Mouse (Mus musculus): Measurements from ENCODE around the gene Pigx. TPM values are rescaled to one million over a fixed set of nuclear protein-coding genes. Genes with fewer than 3 reads are reported as not detected.
A peak's percentile ranks its signal among the peaks of the same experiment; 100 is the strongest.

Pigx gene
- total RNA-seq (2015; ENCODE audit: low replicate concordance) (24.7 and 29.2 TPM in 2 replicates), total RNA-seq (2017; ENCODE audit: low replicate concordance) (4.7 and 6.2 TPM in 2 replicates)

DNA sequence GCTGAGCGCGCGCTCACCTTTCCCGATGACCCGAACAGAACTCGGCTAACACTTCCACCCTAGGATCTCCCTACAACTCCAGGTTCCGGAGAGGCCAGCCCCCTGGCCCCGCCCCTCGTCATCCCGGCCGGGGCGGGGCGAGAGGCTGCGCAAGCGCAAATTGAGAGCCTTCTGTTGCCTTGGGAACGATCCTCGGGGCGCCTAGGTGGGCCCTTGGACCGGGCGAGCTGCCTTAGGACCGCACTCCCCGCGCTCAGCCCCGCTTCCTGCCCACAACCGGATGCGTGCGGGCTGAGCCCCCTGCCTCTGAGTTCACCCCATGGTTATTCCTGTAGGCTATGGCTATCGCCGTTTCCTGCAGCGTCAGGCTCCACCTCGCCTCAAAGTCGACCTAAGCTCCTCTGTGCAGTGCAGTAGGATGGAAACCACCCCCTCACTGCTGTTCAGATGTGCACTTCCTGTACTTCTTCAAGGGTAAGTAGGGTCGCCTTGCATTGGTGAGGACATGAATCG lies at the start of gene Pigx, which contains the start of gene Cep19:
Gene Pigx, minus strand, starts transcription at position 103 of the 513 bp plus-strand sequence.
Gene Cep19, plus strand, starts transcription at position 163 of the 513 bp plus-strand sequence.
- ATAC-seq (replicated peaks; ENCODE audit: low FRiP score, poor library complexity, severe bottlenecking): peak; percentile 99

DNA sequence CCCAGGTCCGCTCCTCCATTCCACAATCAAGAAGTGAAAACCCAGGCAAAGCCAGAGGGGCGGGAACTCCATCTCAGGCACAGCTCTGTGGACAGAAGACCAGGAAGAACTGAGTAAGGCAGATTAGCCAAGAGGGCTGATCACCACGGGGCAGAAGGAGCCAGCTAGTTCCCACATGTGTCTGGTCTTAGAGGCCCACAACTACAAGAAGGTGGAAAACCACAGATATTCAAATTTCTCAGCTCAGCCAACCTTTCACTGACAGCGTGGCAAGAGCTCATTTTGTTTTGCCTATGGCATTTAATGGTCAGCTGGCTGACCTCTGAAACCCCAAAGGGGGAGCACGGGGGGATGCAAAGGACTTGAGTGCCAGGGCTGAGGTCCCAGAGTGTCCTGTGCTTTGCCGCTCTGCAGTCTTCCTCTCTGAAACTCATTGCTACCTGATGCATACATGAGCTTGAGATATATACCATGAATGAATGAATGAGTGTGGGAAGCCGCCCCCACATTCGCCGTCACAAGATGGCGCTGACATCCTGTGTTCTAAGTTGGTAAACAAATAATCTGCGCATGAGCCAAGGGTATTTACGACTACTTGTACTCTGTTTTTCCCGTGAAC lies 48.2 kb upstream of the Pigx start:
- peak; percentile 83 for ATAC-seq (replicated peaks; ENCODE audit: low FRiP score, poor library complexity, severe bottlenecking)

DNA sequence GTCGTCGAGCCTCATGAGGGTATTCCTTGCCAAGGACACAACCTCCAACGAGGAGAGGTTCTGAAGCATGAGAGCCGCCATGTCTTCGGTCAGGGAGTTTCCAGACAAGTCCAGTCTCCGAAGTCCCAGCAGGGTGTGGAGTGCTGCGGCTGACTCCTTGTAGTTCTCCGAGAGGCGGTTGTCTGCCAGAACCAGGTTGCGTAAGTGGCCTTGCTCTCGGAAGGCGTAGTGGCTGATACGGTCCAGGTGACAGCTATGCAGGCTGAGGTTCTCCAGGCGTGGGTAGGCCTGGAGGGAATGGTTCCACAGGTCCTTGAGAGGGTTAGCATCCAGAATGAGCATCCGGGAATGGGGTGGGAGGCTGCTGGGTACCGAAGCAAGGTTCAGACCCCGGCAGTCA lies 45.1 kb upstream of the Pigx start:
- no peak for ATAC-seq (replicated peaks; ENCODE audit: low FRiP score, poor library complexity, severe bottlenecking)

DNA sequence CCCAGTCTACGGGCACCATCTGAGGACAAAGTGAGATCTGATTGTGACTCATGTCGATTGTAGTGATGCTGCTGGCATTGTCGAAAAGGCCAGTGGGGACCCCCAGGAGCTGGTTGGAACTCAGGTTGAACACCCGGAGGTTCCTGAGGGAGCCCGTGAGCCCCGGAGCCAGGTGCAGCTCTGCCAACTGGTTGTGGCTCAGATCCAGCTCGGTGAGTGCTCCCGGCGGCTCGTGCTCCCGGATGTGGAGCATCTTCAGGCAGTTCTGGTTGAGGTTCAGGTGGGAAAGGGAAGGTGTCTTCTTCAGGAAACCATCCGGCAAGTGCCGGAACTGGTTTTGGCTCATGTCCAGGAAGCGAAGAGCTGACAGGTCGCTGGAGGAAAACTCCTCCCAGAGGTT lies 44.2 kb upstream of the Pigx start:
- no peak for ATAC-seq (replicated peaks; ENCODE audit: low FRiP score, poor library complexity, severe bottlenecking)

DNA sequence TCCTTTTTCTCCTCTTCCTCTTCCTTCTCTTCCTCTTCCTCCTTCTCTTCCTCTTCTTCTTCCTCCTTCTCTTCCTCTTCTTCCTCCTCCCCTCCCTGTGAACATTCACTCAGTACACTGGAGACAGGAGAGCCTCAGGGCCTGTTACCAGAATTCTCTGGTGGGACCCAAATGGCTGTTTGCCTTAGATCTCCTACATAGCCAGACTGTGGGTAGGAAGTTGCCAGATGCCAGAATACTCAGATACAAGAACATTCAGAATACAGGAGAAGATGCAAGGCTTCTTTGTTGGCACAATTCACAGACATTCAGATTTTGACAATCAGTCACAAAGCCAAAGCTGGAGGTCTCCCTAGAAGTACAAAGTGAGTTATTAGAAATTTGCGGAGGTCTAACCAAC lies 39.4 kb upstream of the Pigx start:
- ATAC-seq (replicated peaks; ENCODE audit: low FRiP score, poor library complexity, severe bottlenecking): no peak

DNA sequence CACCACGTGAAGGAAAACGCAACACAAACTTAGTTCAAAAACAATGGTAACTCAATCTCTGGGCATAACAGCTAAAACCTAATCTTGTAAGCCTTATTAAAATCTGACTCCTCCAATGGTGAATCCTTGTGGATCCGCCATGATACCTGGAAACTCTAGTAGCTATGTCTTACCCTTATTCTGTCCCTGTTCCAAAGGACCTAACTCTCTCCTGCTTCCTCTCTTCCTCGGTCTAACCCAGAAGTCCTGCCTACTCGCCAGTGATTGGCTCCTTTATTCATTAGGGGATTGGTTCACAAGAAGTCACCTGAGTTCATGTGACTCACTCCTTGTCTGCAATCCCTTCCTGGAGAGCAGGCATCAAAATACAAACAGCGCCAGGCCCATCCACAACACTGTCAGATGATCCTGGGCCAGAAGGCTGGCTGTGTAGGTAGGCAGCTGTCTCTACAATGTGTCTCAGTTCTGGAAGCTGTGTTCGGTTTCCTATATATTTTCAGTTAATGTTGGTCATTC lies 36.4 kb upstream of the Pigx start:
- ATAC-seq (replicated peaks; ENCODE audit: low FRiP score, poor library complexity, severe bottlenecking): no peak

DNA sequence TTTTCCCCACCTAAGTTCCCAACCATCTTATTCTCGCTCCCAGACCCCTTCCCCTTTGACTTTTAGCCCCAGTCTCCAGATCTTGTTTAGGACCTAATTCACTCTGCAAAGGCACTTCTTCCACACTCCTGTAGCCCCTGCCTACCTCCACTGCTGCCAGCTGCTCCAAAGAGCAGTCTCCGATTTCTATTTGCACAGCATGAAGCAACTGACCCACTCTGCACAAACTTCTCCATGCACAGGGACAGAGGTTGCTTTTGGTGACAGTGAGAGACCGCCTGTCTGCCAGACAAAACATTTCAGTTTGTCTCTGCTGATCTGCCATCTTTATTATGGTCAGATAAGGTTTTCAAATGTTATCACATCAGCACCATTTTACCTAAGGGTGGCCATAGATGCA lies 33.6 kb upstream of the Pigx start:
- no peak for ATAC-seq (replicated peaks; ENCODE audit: low FRiP score, poor library complexity, severe bottlenecking)

DNA sequence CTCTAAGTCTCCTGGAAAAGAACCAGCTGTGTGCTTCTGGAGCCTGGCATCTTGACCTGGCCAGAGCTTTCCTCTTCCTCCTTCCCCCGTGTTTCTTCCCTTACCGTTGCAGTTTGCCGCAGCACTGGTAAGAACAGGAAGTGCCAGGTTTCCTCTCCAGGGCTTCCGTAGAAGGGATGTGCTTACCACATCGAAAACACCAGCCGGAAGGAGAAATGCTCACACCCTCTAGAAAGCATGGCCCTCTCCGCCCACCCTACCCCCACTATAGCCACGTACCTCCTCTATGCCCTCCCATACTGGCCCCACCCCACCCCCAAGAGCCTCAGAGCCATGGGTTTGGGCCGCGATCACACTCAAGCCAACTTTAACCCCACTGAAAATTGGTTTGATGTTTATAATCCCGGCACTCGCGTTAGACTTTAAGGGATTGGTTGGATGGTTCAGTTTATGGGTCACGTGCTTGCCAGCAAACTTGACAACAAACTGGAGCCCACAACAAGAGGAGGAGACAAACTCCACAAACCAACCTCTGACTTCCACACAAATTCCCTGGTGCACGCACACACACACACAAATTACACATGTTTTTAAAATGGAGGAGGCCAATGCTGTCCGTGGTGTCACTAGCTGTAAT lies 30.8 kb upstream of the Pigx start:
- ATAC-seq (replicated peaks; ENCODE audit: low FRiP score, poor library complexity, severe bottlenecking): peak; percentile 60

DNA sequence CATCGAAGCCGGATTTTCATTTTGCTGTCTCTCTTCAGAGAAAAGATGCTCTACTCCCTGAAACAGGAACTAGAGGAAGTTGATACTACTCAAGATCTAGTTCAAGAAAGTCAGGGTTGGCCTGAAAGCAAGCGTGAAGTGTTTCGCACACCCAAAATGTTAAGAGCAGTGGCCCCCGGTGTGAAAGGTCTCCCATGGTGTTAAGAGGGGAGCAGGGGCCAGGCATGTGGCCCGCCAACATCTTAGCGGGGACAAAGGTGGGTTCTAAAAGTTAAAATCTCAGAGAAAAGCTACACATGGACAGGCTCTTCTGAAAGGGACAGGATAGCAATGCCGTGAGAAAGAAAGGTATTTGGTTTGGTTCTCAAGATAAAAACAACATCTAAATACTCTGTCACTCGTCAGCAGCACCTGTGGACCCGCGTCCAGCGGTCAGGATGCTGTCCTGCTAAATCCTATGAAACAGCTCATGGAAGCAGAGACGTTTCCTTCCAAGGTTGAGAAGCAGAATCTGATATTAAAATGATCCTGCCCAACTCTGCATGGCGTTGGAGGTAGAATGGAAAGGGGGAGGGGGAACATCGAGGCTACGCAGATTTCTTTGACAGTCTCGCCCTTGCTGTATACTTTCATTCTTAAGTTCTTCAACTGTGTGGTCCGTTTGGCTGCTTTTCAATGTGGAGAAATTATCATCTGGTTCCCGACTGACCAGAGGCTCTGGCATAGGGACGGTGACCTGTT lies 30.1 kb upstream of the Pigx start:
- no peak for ATAC-seq (replicated peaks; ENCODE audit: low FRiP score, poor library complexity, severe bottlenecking)

DNA sequence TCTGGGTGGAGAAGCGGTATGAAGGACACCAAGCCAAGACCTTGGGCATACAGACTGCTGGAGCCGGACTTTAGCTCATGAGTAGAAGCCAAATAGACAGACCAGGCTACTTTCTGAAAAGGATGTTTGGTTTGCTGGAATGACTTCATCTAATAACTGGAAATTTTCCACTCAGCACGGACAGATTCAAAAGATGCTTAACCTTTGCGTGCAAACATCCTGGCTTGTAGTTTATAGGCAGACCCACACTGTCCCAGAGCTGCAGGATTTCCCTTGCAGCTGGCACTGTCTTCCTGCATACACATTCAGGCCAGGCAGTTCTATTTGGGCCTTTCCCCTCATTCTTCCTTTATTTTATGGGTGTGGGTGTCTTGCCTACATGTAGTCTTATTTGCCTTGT lies 27.5 kb upstream of the Pigx start:
- ATAC-seq (replicated peaks; ENCODE audit: low FRiP score, poor library complexity, severe bottlenecking): no peak

DNA sequence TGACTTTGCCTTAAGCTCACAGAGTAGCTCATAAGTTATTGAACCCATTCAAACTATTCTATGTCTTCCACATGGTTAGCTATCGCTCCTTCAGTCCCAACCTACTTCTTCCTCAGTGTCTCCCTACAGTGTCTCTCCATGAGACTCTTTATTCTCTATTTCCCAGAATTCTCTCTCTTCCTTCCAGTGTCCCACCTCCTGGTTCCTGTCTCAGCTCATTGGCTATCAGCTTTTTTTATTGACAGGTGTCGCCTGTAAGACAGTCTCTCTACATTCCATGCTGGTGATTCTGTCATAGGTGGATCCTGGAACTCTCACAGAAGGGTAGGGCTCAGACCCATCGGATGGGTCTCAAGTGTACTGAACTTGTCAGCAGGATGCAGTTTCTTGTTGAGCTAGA lies 25.8 kb upstream of the Pigx start:
- no peak for ATAC-seq (replicated peaks; ENCODE audit: low FRiP score, poor library complexity, severe bottlenecking)

DNA sequence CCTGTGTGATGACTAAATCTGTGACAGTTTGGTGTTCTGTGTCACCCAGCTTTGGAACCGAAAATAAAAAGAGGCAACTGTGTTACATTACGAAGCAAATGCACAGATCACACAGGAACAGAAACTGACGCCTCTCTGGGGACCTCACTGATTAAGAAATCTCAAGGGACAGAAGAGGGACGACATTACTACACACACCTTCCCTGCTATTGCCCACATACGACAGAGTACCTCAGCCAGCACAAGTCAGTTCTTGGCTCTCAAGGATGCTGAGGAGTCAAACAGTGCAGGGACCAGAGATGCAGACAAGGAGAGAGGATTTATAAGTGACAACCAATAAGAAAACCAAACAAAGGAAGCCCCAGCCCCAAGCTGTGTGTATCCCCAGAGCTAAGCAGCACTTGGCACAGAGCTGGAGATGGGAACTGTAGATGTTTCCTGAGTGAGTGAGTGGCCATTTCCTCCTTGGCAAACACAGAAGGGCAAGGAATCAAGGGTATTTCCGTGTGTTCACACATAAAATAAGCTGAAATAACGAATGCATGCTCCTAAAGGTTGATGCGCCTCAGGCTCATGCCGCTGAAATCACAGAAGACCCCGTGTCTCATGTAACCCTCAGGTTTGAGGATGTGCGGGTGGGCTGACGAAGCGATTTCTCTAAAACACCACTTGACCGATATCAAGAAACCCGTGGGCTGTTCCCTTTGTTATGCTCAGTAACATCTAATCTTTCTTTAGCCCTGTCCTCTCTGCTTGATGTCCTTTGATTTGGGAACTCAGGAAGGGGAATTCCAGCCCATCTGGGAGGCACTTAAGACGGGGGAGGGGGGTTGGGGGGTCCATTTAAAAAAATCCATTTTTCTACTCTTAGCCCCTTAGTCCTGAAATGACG lies 25.1 kb upstream of the Pigx start:
- no peak for ATAC-seq (replicated peaks; ENCODE audit: low FRiP score, poor library complexity, severe bottlenecking)

DNA sequence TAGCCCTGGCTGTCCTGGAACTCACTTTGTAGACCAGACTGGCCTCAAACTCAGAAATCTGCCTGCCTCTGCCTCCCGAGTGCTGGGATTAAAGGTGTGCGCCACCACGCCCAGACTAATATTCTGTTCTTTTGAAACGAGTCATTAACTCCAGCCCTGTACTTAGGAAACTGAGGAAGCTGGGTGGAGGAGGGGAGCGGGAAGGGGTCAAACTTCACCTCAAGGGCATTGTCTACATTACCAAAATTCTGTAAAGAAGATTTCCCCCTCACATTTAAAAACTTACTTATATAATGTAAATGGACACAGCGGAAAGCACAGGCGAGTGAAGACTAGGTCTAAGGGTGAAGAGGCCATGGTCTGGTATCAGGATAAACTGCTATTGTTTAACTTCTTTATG lies 24.5 kb upstream of the Pigx start:
- no peak for ATAC-seq (replicated peaks; ENCODE audit: low FRiP score, poor library complexity, severe bottlenecking)

DNA sequence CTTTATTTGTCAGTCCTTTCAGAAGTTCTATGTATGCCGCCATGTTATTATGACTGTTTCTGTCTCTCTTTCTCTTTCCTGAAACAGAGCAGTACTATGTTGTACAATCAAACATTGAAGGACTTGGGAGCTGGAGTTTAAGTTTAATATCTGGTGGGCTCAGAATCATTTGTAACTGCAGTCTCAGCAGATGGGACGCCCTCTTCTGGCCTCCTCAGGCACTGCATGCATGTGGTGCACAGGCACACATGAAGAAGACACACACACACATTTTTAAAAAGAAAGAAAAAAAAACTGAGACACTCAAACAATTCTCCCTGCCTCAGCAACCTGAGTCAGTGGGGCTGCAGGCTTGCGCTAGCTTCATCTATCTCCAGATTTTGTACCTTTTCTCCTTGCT lies 20.9 kb upstream of the Pigx start:
- ATAC-seq (replicated peaks; ENCODE audit: low FRiP score, poor library complexity, severe bottlenecking): no peak

DNA sequence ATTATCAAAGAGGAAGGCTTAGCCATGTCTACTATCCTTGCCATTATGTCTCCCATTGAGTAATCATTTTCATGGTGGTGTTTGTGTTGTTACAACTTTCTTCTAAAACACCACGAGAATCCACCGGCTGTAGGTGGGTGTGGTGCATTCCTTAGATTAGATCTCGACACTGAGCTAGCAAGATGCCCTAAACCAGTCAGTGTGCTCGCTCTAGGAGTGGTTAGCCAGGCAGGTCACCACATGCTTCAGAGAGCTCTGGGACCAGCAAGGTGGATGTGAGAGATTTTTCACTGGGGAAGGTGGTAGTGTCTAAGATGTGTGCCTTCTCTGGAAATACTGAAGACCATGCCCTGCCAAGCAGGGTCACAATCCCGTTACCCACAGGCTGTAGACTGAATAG lies 16.6 kb upstream of the Pigx start:
- ATAC-seq (replicated peaks; ENCODE audit: low FRiP score, poor library complexity, severe bottlenecking): no peak

DNA sequence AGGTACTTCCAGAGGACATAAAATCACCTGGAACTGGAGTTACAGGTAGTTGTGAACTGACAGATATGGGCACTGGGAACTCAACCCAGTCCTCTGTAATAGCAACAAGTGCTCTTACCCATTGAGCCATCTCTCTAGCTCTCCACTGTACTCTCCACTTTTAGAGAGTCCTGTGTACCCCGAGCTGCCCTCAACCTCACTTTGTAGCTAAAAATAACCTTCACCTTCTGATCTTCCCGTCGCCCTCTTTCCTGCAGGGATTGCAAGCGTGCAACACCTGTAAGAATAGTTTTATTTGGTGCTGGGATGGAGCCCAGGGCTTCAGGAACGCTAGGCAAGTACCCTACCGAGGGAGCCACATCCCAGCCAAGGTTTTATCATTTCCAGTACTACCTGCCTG lies 16.2 kb upstream of the Pigx start:
- ATAC-seq (replicated peaks; ENCODE audit: low FRiP score, poor library complexity, severe bottlenecking): no peak

DNA sequence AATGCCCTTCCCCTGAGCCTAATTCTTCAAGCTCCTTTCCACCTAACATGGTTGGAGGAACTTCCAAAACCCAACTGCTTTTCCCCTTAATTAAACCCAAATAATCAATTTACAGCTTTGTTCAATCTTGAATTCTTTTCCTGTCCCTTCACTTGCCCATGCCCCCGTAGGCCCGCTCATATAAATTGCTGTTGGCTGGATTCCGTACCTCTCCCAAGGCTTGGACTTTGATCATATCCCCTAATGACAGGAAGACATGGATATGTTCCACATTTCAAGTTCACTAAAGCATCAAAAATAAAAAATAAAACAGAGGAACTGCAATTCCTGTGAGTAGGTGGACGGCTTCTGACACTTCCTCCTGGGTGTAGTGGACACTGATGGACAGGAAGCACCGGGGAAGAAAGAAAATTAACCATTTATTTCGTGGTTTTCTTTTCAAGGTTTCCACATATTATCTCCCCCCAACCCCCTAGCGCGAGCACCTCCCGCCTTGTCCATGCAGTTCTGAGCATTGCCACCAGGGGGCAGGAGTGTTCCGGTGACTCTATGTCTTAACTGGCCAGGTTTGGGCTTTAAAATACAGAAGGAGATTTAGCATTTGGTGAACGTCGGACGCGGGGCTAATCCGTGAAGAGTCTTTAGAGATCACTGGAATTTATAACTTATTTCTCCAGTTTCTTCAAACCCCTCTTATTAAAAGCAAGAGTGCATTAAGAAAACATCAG lies 15.6 kb upstream of the Pigx start:
- peak; percentile 62 for ATAC-seq (replicated peaks; ENCODE audit: low FRiP score, poor library complexity, severe bottlenecking)

DNA sequence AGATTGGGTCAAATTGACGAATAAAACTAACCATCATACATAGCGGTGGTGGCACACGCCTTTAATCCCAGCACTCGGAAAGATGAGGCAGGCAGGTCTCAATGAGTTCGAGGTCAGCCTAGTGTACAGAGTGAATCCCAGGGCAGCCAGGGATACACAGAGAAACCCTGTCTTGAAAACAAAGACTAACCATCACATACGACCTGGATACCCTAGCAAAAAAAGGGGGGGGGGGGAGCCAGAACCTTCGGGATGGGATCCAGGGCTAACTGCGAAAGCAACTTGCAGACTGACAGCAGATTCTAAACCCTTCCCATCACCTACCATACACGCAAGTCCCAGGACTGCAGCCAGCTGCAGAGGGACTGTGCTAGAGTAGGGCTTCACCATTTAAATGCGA lies 14.9 kb upstream of the Pigx start:
- ATAC-seq (replicated peaks; ENCODE audit: low FRiP score, poor library complexity, severe bottlenecking): no peak

Measured in erythroid progenitor cell, adult 5-6 weeks (primary cell).